Mouse (Mus musculus) embryonic facial prominence, embryonic 12.5 days (tissue): Measurements from ENCODE around the gene Tdp2. TPM values are rescaled to one million over a fixed set of nuclear protein-coding genes. Genes with fewer than 3 reads are reported as not detected.
"Not testable (repeated sequence)": the region's sequence is repeated elsewhere in the genome, so short reads cannot be mapped to it uniquely, and the experiment has no call there.

Source experiments
- ATAC-seq: fragments of 200-750 bp; cut with Nextera tagmentation; 2 replicates; pipeline ENCODE4 v1.8.0; 2017; ENCODE audit not compliant: insufficient number of reproducible peaks, insufficient read depth, low FRiP score, low TSS enrichment
- H3K27ac ChIP-seq: fragments of 300-500 bp; sonication (generic); 2 replicates; pipeline ENCODE4 v1.5.1; 2016; ENCODE audit warnings: mild to moderate bottlenecking
- H3K27me3 ChIP-seq: fragments of 300-500 bp; sonication (generic); 2 replicates; pipeline ENCODE4 v1.6.1; 2016; ENCODE audit warnings: mild to moderate bottlenecking, moderate library complexity
- H3K36me3 ChIP-seq: fragments of 300-500 bp; sonication (generic); 2 replicates; pipeline ENCODE4 v1.6.1; 2016; ENCODE audit warnings: mild to moderate bottlenecking
- H3K4me1 ChIP-seq: fragments of 300-500 bp; sonication (generic); 2 replicates; pipeline ENCODE4 v1.6.1; 2016
- H3K4me2 ChIP-seq: fragments of 300-500 bp; sonication (generic); replicated peaks from 2 replicates; pipeline ENCODE4 v1.6.1; 2016; ENCODE audit warnings: mild to moderate bottlenecking, moderate library complexity
- H3K4me3 ChIP-seq: fragments of 300-500 bp; sonication (generic); 2 replicates; pipeline ENCODE4 v1.5.1; 2016; ENCODE audit warnings: mild to moderate bottlenecking
- H3K9ac ChIP-seq: fragments of 300-500 bp; sonication (generic); 2 replicates; pipeline ENCODE4 v1.6.1; 2016; ENCODE audit warnings: mild to moderate bottlenecking, moderate library complexity
- H3K9me3 ChIP-seq: fragments of 300-500 bp; sonication (generic); 2 replicates; pipeline ENCODE4 v1.6.1; 2016; ENCODE audit warnings: mild to moderate bottlenecking, moderate library complexity
- WGBS: fragments of 180-500 bp; shearing (Covaris S2); methylation state at CpG from one replicate; pipeline ENCODE4 v1.1.7; 2016; 5-methylcytosine and 5-hydroxymethylcytosine counted together
- polyA plus RNA-seq: library from polyadenylated mRNA; unstranded; fragments of >200 nt; fragmentation: Nextera tagmentation; extraction: Ambion mirVana; gene quantifications from 2 replicates; pipeline ENCODE4 v1.2.1, GENCODE M21; 2016

Tdp2 gene
- polyA plus RNA-seq, 1 experiment from 2014 or later, result 71.4 TPM

DNA sequence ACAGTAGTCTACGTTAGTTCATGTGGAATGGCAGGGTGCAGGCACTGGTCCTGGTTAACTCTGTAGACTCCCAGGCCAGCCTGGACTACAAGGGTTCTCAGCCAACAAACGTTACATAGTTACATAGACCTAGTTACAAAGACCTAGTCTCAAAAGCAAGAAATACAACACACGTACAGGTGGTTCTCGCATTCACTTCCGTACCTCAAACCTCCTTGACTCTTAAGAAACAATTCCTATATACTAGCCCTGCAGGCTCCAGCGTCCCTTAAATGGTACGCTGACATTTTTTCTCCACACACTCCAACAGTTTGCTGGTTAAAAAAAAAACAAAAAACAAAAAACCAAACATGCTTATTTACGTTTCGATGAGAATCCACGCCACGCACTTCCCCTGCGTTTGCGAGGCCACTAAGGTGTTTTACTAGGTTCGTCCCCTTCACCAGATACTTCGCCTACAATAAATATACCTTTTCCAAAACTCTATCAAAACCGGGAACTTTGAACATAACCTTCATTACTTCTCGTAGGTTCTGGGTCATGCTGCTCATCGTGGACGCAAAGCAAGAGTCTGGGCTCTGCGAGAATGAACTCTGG lies 625 bp upstream of the Tdp2 start:
- H3K4me1 ChIP-seq, result peaks cover 13% of the 10 kb centered on the region
- H3K4me2 ChIP-seq, result peak overlapping the region; percentile 85
- no peaks in the 10 kb centered on the region for H3K27me3 ChIP-seq
- H3K9me3 ChIP-seq, result no peaks in the 10 kb centered on the region
- H3K4me3 ChIP-seq, result peak overlapping the region; percentile 95
- H3K27ac ChIP-seq, result peak overlapping the region; percentile 94
- ATAC-seq, result no peak
- H3K36me3 ChIP-seq, result no peaks in the 10 kb centered on the region
- WGBS, result 2% methylated on average over 20 of the region's 20 CpGs
- peak overlapping the region; percentile 62 for H3K9ac ChIP-seq

DNA sequence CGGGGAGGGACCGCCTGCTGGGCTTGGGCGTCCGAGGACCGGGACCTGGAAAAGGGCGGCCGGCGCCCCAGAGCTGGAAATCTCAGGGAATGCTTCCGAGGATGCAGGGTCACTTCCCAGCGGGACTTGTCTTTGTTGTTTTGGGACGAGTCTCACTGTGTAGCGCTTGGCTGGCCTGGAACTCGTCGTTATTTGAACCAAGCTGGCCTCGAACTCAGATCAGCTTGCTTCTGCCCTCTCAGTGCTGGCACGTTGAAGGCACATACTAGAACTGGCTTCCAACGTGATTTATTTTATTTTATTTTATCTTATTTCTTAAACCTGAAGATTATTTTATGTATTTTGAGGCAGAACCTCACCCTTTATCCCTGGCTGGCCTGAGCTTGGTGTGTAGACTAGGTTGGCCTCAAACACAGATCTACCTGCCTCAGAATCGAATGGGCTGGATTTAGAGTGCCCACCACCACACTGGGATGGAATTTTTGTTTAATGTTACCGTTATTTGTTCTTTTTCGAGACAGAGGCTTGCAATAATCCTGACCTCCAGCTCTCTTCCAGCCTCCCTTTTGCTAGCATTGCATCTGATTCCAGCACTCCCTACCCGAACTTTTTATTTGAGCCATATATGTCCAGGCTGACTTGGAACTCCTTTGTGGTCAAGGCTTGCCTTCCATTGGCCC lies 792 bp downstream of the Tdp2 start:
- ATAC-seq, result no peak

DNA sequence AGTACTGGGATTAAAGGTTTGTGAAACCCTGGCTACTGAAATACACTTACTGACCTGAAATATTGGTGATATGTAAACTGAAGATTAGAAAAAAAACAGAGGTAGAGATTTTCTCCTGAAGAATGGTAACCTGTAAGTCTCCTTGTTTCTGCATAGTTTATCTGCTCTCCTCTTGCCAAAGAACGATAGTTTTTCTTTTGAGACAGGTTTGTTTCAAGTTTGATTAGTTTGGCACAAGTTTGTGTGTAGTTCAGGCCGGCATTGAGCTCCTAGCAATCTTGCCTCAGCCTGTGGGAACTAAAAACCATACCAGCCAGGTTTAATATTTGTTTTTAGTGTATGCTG lies 1.3 kb downstream of the Tdp2 start:
- no peak for ATAC-seq
- H3K27ac ChIP-seq, result no peak overlapping the region
- H3K9ac ChIP-seq, result peak overlapping the region; percentile 94
- H3K4me3 ChIP-seq, result peak overlapping the region; percentile 95
- H3K36me3 ChIP-seq, result no peaks in the 10 kb centered on the region
- no peaks in the 10 kb centered on the region for H3K27me3 ChIP-seq
- no peaks in the 10 kb centered on the region for H3K9me3 ChIP-seq
- peaks cover 13% of the 10 kb centered on the region for H3K4me1 ChIP-seq
- peak overlapping the region; percentile 85 for H3K4me2 ChIP-seq
- 58% methylated on average over 2 of the region's 2 CpGs for WGBS

More for the DNA sequence above, 792 bp downstream of the Tdp2 start:
- peaks cover 13% of the 10 kb centered on the region for H3K4me1 ChIP-seq
- H3K36me3 ChIP-seq, result no peaks in the 10 kb centered on the region
- peak overlapping the region; percentile 95 for H3K4me3 ChIP-seq
- 6% methylated on average over 21 of the region's 21 CpGs for WGBS
- H3K27ac ChIP-seq, result peak overlapping the region; percentile 94
- H3K9me3 ChIP-seq, result no peaks in the 10 kb centered on the region
- no peaks in the 10 kb centered on the region for H3K27me3 ChIP-seq
- H3K4me2 ChIP-seq, result peak overlapping the region; percentile 85
- peak overlapping the region; percentile 94 for H3K9ac ChIP-seq

DNA sequence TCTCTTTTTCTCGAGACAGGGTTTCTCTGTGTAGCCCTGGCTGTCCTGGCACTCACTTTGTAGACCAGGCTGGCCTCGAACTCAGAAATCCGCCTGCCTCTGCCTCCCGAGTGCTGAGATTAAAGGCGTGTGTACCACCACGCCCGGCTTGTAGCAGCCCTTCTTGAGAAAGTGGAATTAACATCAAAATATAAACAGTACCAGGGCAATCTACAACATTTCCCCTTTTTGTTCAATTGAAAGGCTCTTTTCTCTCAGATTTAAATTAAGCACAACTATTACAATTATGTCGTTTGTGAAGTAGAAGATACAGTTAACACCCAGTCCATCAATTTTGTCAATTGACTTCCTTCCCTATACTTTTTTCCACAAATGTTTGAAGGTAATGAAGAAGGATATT lies 6.3 kb downstream of the Tdp2 start:
- not testable (repeated sequence) for H3K36me3 ChIP-seq, H3K4me2 ChIP-seq, H3K4me1 ChIP-seq, ATAC-seq, H3K27me3 ChIP-seq, H3K27ac ChIP-seq, H3K4me3 ChIP-seq, H3K9me3 ChIP-seq, H3K9ac ChIP-seq
- 92% methylated on average over 8 of the region's 8 CpGs for WGBS

DNA sequence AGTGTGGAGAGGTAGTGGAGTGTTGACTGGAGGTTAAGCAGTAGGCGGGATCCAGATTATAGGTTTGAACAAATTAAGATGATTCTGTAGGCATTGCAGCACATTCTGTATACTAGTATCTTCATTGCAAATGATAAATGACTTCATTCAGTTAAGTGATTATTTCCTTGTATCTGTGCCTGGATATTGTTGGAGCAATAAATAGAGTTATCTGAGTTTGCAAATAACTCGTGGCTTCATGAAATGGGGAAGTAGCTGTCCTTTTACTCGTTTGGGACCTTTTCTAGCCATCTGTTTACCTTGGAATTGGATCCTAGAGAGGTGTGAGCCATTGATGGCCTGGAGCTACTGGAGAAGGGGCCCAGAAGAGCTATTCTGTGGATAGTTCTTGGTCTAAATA lies 8.4 kb downstream of the Tdp2 start:
- H3K27me3 ChIP-seq, result no peaks in the 10 kb centered on the region
- no peak overlapping the region for H3K27ac ChIP-seq
- no peaks in the 10 kb centered on the region for H3K9me3 ChIP-seq
- no peak overlapping the region for H3K4me3 ChIP-seq
- ATAC-seq, result no peak
- no peak overlapping the region for H3K9ac ChIP-seq
- no peak overlapping the region for H3K4me2 ChIP-seq
- peaks cover 4% of the 10 kb centered on the region for H3K4me1 ChIP-seq
- WGBS, result 71% methylated on average over 3 of the region's 3 CpGs
- peaks cover 8% of the 10 kb centered on the region for H3K36me3 ChIP-seq

DNA sequence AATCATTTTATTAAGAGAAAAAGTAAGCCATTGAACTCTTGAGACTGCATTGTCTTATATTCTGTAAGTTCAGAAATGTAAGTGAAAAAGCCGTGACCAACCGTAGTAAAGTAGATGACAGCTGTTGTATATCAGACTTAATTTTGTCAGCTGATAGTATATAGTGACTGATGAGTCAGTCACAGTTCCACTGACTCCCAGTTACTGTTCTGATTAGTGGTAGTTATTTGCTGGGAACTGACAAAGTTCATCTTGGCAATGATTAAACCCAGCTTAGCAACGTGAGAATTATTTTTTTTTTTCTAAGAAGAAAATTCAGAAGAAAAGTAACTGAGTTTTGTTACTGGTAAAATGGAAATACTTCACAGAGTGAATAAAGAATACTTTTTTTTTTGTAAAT lies 10.2 kb downstream of the Tdp2 start:
- H3K4me2 ChIP-seq, result no peak overlapping the region
- no peak overlapping the region for H3K4me3 ChIP-seq
- ATAC-seq, result no peak
- H3K36me3 ChIP-seq, result peaks cover 8% of the 10 kb centered on the region
- H3K4me1 ChIP-seq, result peaks cover 6% of the 10 kb centered on the region
- H3K9me3 ChIP-seq, result no peaks in the 10 kb centered on the region
- H3K27ac ChIP-seq, result no peak overlapping the region
- no peaks in the 10 kb centered on the region for H3K27me3 ChIP-seq
- 89% methylated on average over 3 of the region's 3 CpGs for WGBS
- no peak overlapping the region for H3K9ac ChIP-seq

DNA sequence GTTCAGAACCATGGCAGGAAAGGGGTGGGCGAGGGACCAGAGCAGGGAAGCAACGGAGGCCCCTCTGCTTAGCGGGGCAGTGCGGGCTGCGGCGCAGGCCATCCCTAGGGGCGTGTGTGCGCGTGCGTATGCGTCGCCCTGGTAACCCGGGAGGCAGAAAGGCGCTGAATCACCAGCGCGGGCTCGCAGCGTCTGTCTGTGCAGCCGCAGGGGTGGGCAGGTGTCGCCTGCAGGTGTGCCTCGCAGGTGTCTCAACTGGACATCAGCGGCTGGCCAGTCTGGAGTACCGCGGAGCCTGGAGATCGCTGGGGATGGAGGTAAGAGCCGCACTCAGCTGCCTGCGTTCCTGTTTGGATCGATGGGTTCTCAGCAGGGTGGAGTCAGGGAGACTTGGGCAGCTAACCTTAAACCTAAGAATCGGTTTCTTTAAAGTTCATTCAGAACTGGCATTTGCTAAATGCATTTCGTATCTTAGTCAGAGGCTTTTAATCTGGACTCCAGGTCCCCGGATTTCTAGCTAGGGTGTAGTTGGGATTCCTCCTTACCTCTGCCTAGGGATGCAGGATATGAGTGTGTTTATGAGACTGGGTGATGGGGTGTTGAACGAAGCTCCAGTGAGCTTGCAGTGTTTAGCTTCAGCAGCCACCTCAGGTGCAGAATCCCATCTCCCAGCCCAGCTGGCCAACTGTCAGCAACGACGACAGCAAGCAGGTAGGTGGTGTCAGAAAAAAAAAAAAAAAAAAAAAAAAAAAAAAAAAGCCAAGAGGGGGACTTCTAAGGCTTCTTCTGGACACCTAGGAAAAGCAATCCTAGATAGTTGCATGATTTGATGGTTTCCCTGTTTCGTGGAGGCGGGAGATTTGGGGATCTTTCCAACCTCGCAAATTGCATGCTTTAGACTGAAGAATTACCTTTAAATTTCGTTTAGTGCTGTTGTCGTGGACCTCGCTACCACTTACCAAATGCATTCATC lies 13.8 kb downstream of the Tdp2 start, which contains the start of gene D130043K22Rik:
Gene D130043K22Rik (plus strand): TSS at position 153 of the 973 bp plus-strand sequence.
- H3K27ac ChIP-seq, result no peak within 1 kb of the TSS

DNA sequence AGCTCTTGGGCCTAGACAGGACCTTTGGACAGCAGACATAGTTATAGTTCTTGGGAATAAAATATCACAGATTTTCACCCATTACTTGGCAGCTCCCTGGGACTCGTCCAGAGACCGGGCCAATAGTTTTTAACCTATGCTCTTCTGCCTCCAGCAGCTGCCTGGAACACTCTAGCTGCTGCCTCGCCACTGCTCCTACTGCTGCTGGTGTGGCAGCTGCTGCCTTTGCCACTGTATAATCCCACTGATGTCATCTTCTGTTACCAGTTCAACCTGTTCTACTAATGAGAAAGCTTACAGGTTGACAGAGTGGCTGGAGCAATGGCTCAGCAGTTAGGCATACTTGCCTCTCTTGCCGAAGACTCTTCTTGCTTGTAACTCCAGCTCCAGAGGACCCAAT lies 17.8 kb downstream of the Tdp2 start:
- no peak overlapping the region for H3K4me3 ChIP-seq
- no peak overlapping the region for H3K9ac ChIP-seq
- no peaks in the 10 kb centered on the region for H3K36me3 ChIP-seq
- 73% methylated on average over 4 of the region's 4 CpGs for WGBS
- peaks cover 6% of the 10 kb centered on the region for H3K4me1 ChIP-seq
- no peak overlapping the region for H3K4me2 ChIP-seq
- H3K27ac ChIP-seq, result no peak overlapping the region
- H3K9me3 ChIP-seq, result no peaks in the 10 kb centered on the region
- ATAC-seq, result no peak
- H3K27me3 ChIP-seq, result no peaks in the 10 kb centered on the region

More for the DNA sequence above, 13.8 kb downstream of the Tdp2 start, which contains the start of gene D130043K22Rik:
- H3K4me2 ChIP-seq, result peak within 1 kb of the TSS; percentile 91
- H3K9ac ChIP-seq, result peak within 1 kb of the TSS; percentile 51
- peak; percentile 84; the same call in 1 of the 2 replicates for ATAC-seq
- H3K4me1 ChIP-seq, result peaks cover 6% of the 10 kb centered on the region
- peak within 1 kb of the TSS; percentile 46 for H3K4me3 ChIP-seq
- WGBS, result 13% methylated on average over 40 of the region's 40 CpGs
- H3K9me3 ChIP-seq, result no peaks in the 10 kb centered on the region
- no peaks in the 10 kb centered on the region for H3K27me3 ChIP-seq
- H3K36me3 ChIP-seq, result peaks cover under 1% of the 10 kb centered on the region

DNA sequence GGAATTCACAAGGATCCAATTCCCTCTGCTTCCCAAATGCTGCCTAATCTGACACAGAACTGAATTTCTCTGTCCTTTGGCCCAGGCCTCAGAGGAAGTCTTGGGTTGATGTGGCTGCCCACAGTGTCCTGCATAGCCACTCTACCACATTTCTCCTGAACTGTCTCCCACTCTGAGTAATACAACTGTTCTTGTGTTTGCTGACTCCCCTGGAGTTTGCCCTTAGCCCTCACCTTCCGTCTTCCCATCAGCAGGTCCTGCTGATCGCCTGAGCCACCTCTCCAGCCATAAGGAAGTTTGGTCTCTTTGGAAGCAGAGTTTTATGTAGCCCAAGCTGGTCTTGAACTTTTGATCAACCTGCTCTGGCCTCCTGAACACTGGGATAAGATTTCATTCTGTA lies 20.5 kb downstream of the Tdp2 start:
- Histone ChIP-seq H3K27ac (no peak overlapping the region), H3K4me2 (no peak overlapping the region), H3K4me3 (no peak overlapping the region), H3K9me3 (no peaks in the 10 kb centered on the region), H3K27me3 (no peaks in the 10 kb centered on the region), H3K9ac (no peak overlapping the region), H3K36me3 (no peaks in the 10 kb centered on the region), H3K4me1 (no peaks in the 10 kb centered on the region)
- 89% methylated on average over 2 of the region's 2 CpGs for WGBS
- no peak for ATAC-seq

DNA sequence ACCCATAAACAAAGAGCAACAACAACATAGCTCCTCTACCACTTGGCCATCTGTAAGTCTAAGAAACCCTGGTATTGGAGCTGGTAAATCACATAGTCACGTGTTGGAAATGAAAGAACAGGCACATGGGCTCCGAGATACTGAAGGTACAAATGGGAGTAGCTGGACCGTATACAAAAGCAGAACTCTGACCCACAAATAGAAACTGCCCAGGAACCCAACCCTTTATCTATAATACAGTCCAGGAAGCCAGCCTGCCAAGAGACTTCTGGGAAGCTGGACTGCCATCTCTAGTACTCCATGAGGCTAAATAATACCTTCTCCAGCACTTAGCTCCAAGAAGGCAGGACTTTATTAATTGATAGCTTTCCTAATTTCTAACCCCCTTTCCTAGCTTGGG lies 21.1 kb downstream of the Tdp2 start:
- H3K36me3 ChIP-seq, result no peaks in the 10 kb centered on the region
- H3K4me1 ChIP-seq, result no peaks in the 10 kb centered on the region
- H3K4me2 ChIP-seq, result no peak overlapping the region
- 81% methylated on average over 3 of the region's 3 CpGs for WGBS
- H3K9me3 ChIP-seq, result no peaks in the 10 kb centered on the region
- H3K27ac ChIP-seq, result no peak overlapping the region
- H3K4me3 ChIP-seq, result no peak overlapping the region
- no peaks in the 10 kb centered on the region for H3K27me3 ChIP-seq
- ATAC-seq, result no peak
- H3K9ac ChIP-seq, result no peak overlapping the region

DNA sequence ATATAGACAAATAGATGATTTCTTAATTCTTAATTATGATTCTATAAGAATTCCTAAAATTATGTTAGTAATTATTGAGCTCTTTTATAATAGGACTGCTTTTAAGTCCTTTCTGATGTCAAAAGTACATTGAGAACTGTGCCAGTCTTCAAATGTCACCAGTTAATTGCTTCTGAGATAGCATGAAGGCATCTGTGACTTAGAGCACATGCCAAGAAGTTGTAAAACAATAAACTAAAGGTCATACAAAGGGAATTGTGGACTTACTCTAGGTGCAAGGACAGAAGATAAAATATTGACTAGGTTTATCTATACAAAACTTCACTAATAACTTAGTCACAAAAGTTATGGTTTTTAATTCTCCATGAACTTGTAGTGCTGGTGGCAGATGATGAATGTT lies 27.6 kb downstream of the Tdp2 start:
- Histone ChIP-seq H3K9ac (no peak overlapping the region), H3K36me3 (no peaks in the 10 kb centered on the region), H3K27ac (no peak overlapping the region), H3K27me3 (no peaks in the 10 kb centered on the region), H3K4me1 (no peaks in the 10 kb centered on the region), H3K4me3 (no peak overlapping the region), H3K4me2 (no peak overlapping the region), H3K9me3 (no peaks in the 10 kb centered on the region)
- no peak for ATAC-seq
